ENCODE assay signal across 12 mouse cellular contexts in the genomic region with DNA sequence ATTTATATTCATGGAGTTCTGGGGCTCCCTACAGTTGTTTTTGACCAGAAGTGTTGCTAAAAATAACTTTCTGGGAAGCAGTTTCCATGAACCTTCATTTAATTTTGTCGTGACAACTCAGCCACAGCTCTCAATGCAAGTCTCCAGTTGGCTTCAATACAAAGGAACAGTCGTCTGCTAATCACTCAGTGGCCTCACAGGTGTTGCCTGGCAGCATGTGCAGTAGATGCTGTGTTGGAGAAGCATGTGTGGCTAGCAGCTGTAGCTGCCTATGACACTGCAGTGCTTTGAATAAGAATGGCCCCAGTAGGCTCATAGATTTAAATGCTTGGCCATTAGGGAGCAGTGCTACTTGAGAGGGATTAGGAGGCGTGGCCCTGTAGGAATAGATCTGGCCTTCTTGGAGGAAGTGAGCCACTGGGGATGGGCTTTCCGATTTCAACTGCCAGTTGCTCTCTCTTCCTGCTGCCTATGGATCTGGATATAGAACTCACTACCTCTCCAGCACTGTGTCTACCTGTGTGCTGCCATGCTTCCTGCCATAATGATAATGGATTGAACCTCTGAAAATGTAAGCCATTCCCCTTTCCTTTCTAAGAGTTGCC.
A peak's percentile ranks its signal among the peaks of the same experiment; 100 is the strongest.
DNase-seq lines count a peak whose midpoint lies in the region; ATAC-seq and TF ChIP-seq lines count a peak whose summit lies in the region.
"Had no signal": no experiment of that assay in that cellular context is flagged by ENCODE, and none has a peak within 500 bp of the region (broad histone marks: within the 10 kb centered on the region; RNA-seq: fewer than 3 reads in every experiment).

No protein-coding gene starts in this region.

- H3K27me3 ChIP-seq in heart, embryonic 12.5 days (replicated peaks), result no peaks in the 10 kb centered on the region
- H3K27me3 ChIP-seq in midbrain, embryonic 10.5 days (ENCODE audit: low read depth, poor library complexity, severe bottlenecking), result no peaks in the 10 kb centered on the region
- H3K27me3 ChIP-seq in midbrain, embryonic 15.5 days (replicated peaks), result no peaks in the 10 kb centered on the region
- no peaks in the 10 kb centered on the region for H3K27me3 ChIP-seq in embryonic facial prominence, embryonic 14.5 days (replicated peaks; ENCODE audit: control insufficient read depth, insufficient read depth, low read length)
- no peaks in the 10 kb centered on the region for H3K27me3 ChIP-seq in limb, embryonic 14.5 days (ENCODE audit: control insufficient read depth, insufficient read depth, low read length)
- H3K27me3 ChIP-seq: intestine, embryonic 15.5 days; neural tube, embryonic 12.5 days had no signal

- 55% methylated on average over 4 of the region's 4 CpGs for WGBS in heart, embryonic 12.5 days
- 73% methylated on average over 4 of the region's 4 CpGs for WGBS in midbrain, embryonic 10.5 days
- 48% methylated on average over 4 of the region's 4 CpGs for WGBS in midbrain, embryonic 15.5 days
- WGBS in embryonic facial prominence, embryonic 14.5 days, result 46% methylated on average over 4 of the region's 4 CpGs
- WGBS in limb, embryonic 14.5 days, result 52% methylated on average over 4 of the region's 4 CpGs

- H3K27ac ChIP-seq in heart, embryonic 12.5 days (ENCODE audit: poor library complexity, severe bottlenecking), result peak overlapping the region; percentile 53
- 0 out of 2 replicates have a peak overlapping the region, but pooled peaks have one; percentile 28 for H3K27ac ChIP-seq in midbrain, embryonic 10.5 days (replicated peaks)
- H3K27ac ChIP-seq in midbrain, embryonic 15.5 days, result no peak overlapping the region
- H3K27ac ChIP-seq in embryonic facial prominence, embryonic 14.5 days (replicated peaks; ENCODE audit: low read depth, low read length), result peak overlapping the region; percentile 46; the same call in 1 of the 2 replicates
- no peak overlapping the region for H3K27ac ChIP-seq in limb, embryonic 14.5 days (replicated peaks; ENCODE audit: low read depth, low read length)
- H3K27ac ChIP-seq in left cerebral cortex, adult 2 months, result no peak overlapping the region
- H3K27ac ChIP-seq: intestine, embryonic 15.5 days; neural tube, embryonic 12.5 days had no signal

- ATAC-seq in heart, embryonic 12.5 days (ENCODE audit: insufficient number of reproducible peaks, low FRiP score), result no peak
- no peak for ATAC-seq in midbrain, embryonic 15.5 days (replicated peaks)
- peak; percentile 83; the same call in 1 of the 2 replicates for ATAC-seq in embryonic facial prominence, embryonic 14.5 days (ENCODE audit: low read depth)
- ATAC-seq in limb, embryonic 14.5 days (ENCODE audit: low FRiP score, low read depth), result peak; percentile 64
- no peak for ATAC-seq in megakaryocyte-erythroid progenitor cell, adult 5-6 weeks (replicated peaks; ENCODE audit: low FRiP score, low TSS enrichment, poor library complexity, severe bottlenecking)
- ATAC-seq: CD4-positive, CD25-positive, alpha-beta regulatory T cell, adult 4 months; intestine, embryonic 15.5 days had no signal

- no peak overlapping the region for H3K4me2 ChIP-seq in heart, embryonic 12.5 days
- no peak overlapping the region for H3K4me2 ChIP-seq in midbrain, embryonic 15.5 days
- H3K4me2 ChIP-seq in embryonic facial prominence, embryonic 14.5 days (ENCODE audit: low read depth, low read length), result no peak overlapping the region
- no peak overlapping the region for H3K4me2 ChIP-seq in limb, embryonic 14.5 days (replicated peaks; ENCODE audit: low read depth, low read length, severe bottlenecking)
- H3K4me2 ChIP-seq: intestine, embryonic 15.5 days; neural tube, embryonic 12.5 days had no signal

- no peaks in the 10 kb centered on the region; the same call in 1 of the 2 replicates for H3K9me3 ChIP-seq in heart, embryonic 12.5 days (replicated peaks)
- H3K9me3 ChIP-seq in midbrain, embryonic 10.5 days (replicated peaks), result no peaks in the 10 kb centered on the region
- H3K9me3 ChIP-seq in midbrain, embryonic 15.5 days, result no peaks in the 10 kb centered on the region
- H3K9me3 ChIP-seq in embryonic facial prominence, embryonic 14.5 days (ENCODE audit: control insufficient read depth, low read length), result no peaks in the 10 kb centered on the region; the same call in 1 of the 2 replicates
- H3K9me3 ChIP-seq in limb, embryonic 14.5 days (ENCODE audit: control insufficient read depth, low read length), result no peaks in the 10 kb centered on the region
- H3K9me3 ChIP-seq: intestine, embryonic 15.5 days; neural tube, embryonic 12.5 days had no signal

- intact Hi-C loops in heart, postnatal 25 days (cut with DNase I), result no loop called here
- intact Hi-C loops in left cerebral cortex, adult 2 months (cut with DNase I), result no loop called here

- TF ChIP-seq CTCF in left cerebral cortex, adult 2 months (IDR thresholded peaks at IDR 0.05), result no peak

- no peak for DNase-seq in heart, postnatal 25 days (ENCODE audit: low spot score)
- DNase-seq in midbrain, embryonic 10.5 days (ENCODE audit: low spot score), result no peak
- DNase-seq in embryonic facial prominence, embryonic 14.5 days (ENCODE audit: low spot score), result peak; percentile 79
- DNase-seq in limb, embryonic 14.5 days (ENCODE audit: low spot score), result peak; percentile 61
- DNase-seq in left cerebral cortex, adult 2 months (ENCODE audit: extremely low spot score in 1 of 2, low spot score in 2 of 2), result no peak
- DNase-seq: cerebellum, adult 9-10 months had no signal

- peaks cover 32% of the 10 kb centered on the region for H3K4me1 ChIP-seq in heart, embryonic 12.5 days (replicated peaks)
- 0 out of 2 replicates have a peak, but pooled peaks cover 3% of the 10 kb centered on the region for H3K4me1 ChIP-seq in midbrain, embryonic 10.5 days
- H3K4me1 ChIP-seq in midbrain, embryonic 15.5 days, result 0 out of 2 replicates have a peak, but pooled peaks cover 3% of the 10 kb centered on the region
- H3K4me1 ChIP-seq in embryonic facial prominence, embryonic 14.5 days (ENCODE audit: control insufficient read depth, insufficient read depth, low read length), result peaks cover 28% of the 10 kb centered on the region
- peaks cover 22% of the 10 kb centered on the region for H3K4me1 ChIP-seq in limb, embryonic 14.5 days (ENCODE audit: control insufficient read depth, insufficient read depth, low read length)

- no peak overlapping the region for H3K4me3 ChIP-seq in heart, embryonic 12.5 days
- H3K4me3 ChIP-seq in midbrain, embryonic 10.5 days, result no peak overlapping the region
- no peak overlapping the region for H3K4me3 ChIP-seq in midbrain, embryonic 15.5 days
- H3K4me3 ChIP-seq in embryonic facial prominence, embryonic 14.5 days (ENCODE audit: low read depth, low read length), result no peak overlapping the region
- no peak overlapping the region for H3K4me3 ChIP-seq in limb, embryonic 14.5 days (replicated peaks; ENCODE audit: low read length)
- H3K4me3 ChIP-seq in left cerebral cortex, adult 2 months, result no peak overlapping the region
- H3K4me3 ChIP-seq: intestine, embryonic 15.5 days; neural tube, embryonic 12.5 days had no signal

- TF ChIP-seq POLR2A in limb, embryonic 14.5 days (IDR thresholded peaks at IDR 0.05; ENCODE audit: borderline replicate concordance, extremely low read depth, insufficient read depth, insufficient read length), result no peak

- H3K9ac ChIP-seq in heart, embryonic 12.5 days, result no peak overlapping the region
- no peak overlapping the region for H3K9ac ChIP-seq in midbrain, embryonic 15.5 days
- no peak overlapping the region for H3K9ac ChIP-seq in embryonic facial prominence, embryonic 14.5 days (ENCODE audit: low read depth, low read length)
- H3K9ac ChIP-seq in limb, embryonic 14.5 days (ENCODE audit: low read depth, low read length, severe bottlenecking), result no peak overlapping the region
- H3K9ac ChIP-seq: intestine, embryonic 15.5 days; neural tube, embryonic 12.5 days had no signal

- H3K36me3 ChIP-seq in heart, embryonic 12.5 days, result no peaks in the 10 kb centered on the region
- H3K36me3 ChIP-seq in midbrain, embryonic 10.5 days, result no peaks in the 10 kb centered on the region
- no peaks in the 10 kb centered on the region for H3K36me3 ChIP-seq in midbrain, embryonic 15.5 days (replicated peaks)
- no peaks in the 10 kb centered on the region for H3K36me3 ChIP-seq in embryonic facial prominence, embryonic 14.5 days (ENCODE audit: control insufficient read depth, insufficient read depth, low read length)
- H3K36me3 ChIP-seq in limb, embryonic 14.5 days (ENCODE audit: control insufficient read depth, insufficient read depth, low read length), result no peaks in the 10 kb centered on the region
- H3K36me3 ChIP-seq: intestine, embryonic 15.5 days; neural tube, embryonic 12.5 days had no signal

Comparison
In these comparisons a context has a peak if more than half of its experiments do, and no peak if none do; other contexts are left out.
1. H3K27ac ChIP-seq: peak in heart, embryonic 12.5 days (single experiment), midbrain, embryonic 10.5 days (single experiment) and embryonic facial prominence, embryonic 14.5 days (single experiment); none in midbrain, embryonic 15.5 days (single experiment), limb, embryonic 14.5 days (single experiment) and left cerebral cortex, adult 2 months (single experiment).
2. ATAC-seq: peak in embryonic facial prominence, embryonic 14.5 days (single experiment) and limb, embryonic 14.5 days (single experiment); none in heart, embryonic 12.5 days (single experiment), midbrain, embryonic 15.5 days (single experiment) and megakaryocyte-erythroid progenitor cell, adult 5-6 weeks (single experiment).
3. DNase-seq: peak in embryonic facial prominence, embryonic 14.5 days (single experiment) and limb, embryonic 14.5 days (single experiment); none in heart, postnatal 25 days (single experiment), midbrain, embryonic 10.5 days (single experiment) and left cerebral cortex, adult 2 months (0 of 2).